Mouse (Mus musculus) brain, embryonic 14.5 days (tissue): ENCODE results near the gene Erbb2.

Experiments
- CTCF ChIP-seq: fragments of 200-500 bp; IDR thresholded peaks from 2 replicates; pipeline ENCODE4 v1.5.1; 2012; ENCODE audit warnings: inconsistent platforms, mild to moderate bottlenecking, moderate library complexity, borderline replicate concordance; ENCODE audit not compliant: insufficient read depth, insufficient read length; ENCODE audit errors: extremely low read depth
- POLR2A ChIP-seq: fragments of 200-500 bp; IDR thresholded peaks from 2 replicates; pipeline ENCODE4 v1.6.1; 2012; ENCODE audit warnings: mild to moderate bottlenecking, inconsistent platforms, borderline replicate concordance; ENCODE audit not compliant: poor library complexity, insufficient read depth, insufficient read length, severe bottlenecking; ENCODE audit errors: extremely low read depth

DNA sequence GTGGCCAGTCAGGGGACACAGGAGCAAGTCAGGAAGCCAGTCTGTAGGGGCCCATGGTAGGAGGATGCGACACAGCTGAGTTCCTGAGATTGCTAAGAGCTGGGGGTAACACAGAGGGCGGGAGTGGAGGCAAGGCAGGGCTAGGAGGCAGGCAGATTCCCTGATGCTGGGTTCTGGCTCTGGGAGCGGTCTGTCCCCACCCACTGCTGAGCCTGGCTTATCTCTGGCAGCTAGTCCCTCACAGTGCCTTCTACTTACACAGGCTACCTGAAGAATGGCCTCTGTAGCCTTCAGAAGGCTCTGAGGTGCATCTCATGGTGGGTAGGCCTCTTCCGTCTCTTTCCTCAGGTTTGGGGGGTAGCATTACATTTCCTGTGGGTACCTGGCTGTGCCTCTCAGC lies 19.6 kb upstream of the Erbb2 start:
- no peak for TF ChIP-seq CTCF
- no peak for TF ChIP-seq POLR2A
